Mouse (Mus musculus) intestine, embryonic 16.5 days (tissue): ENCODE data around the gene E030018B13Rik. TPM values are rescaled to one million over a fixed set of nuclear protein-coding genes. Genes with fewer than 3 reads are reported as not detected.

Experiments
- ATAC-seq: fragments of 200-750 bp; cut with Nextera tagmentation; 2 replicates; pipeline ENCODE4 v1.8.0; 2017; ENCODE audit warnings: moderate TSS enrichment, moderate library complexity
- H3K27ac ChIP-seq: fragments of 300-500 bp; sonication (generic); 2 replicates; pipeline ENCODE4 v1.5.1; 2014; ENCODE audit warnings: mild to moderate bottlenecking, low read length
- H3K27me3 ChIP-seq: fragments of 300-500 bp; sonication (generic); replicated peaks from 2 replicates; pipeline ENCODE4 v1.6.1; 2014; ENCODE audit warnings: low read length, control low read depth, mixed read lengths; ENCODE audit not compliant: control insufficient read depth, insufficient read depth
- H3K36me3 ChIP-seq: fragments of 300-500 bp; sonication (generic); 2 replicates; pipeline ENCODE4 v1.6.1; 2014; ENCODE audit warnings: low read length, control low read depth; ENCODE audit not compliant: control insufficient read depth, insufficient read depth
- H3K4me1 ChIP-seq: fragments of 300-500 bp; sonication (generic); 2 replicates; pipeline ENCODE4 v1.6.1; 2014; ENCODE audit warnings: low read length, control low read depth, mixed read lengths; ENCODE audit not compliant: control insufficient read depth, insufficient read depth
- H3K4me2 ChIP-seq: fragments of 300-500 bp; sonication (generic); 2 replicates; pipeline ENCODE4 v1.6.1; 2014; ENCODE audit warnings: low read depth, low read length, control low read depth
- H3K4me3 ChIP-seq: fragments of 300-500 bp; sonication (generic); 2 replicates; pipeline ENCODE4 v1.5.1; 2014; ENCODE audit warnings: mild to moderate bottlenecking, low read length
- H3K9ac ChIP-seq: fragments of 300-500 bp; sonication (generic); 2 replicates; pipeline ENCODE4 v1.6.1; 2014; ENCODE audit warnings: low read depth, low read length
- H3K9me3 ChIP-seq: fragments of 300-500 bp; sonication (generic); 2 replicates; pipeline ENCODE4 v1.6.1; 2016; ENCODE audit warnings: low read length, control low read depth; ENCODE audit not compliant: control insufficient read depth
- WGBS: fragments of 180-500 bp; shearing (Covaris S2); extraction: QIAGEN DNeasy Blood & Tissue Kit; methylation state at CpG from one replicate; pipeline ENCODE4 v1.1.7; 2014; 5-methylcytosine and 5-hydroxymethylcytosine counted together
- polyA plus RNA-seq: library from polyadenylated mRNA; unstranded; fragments of >200 nt; fragmentation: Nextera tagmentation; extraction: Ambion mirVana; gene quantifications from 2 replicates; pipeline ENCODE4 v1.2.1, GENCODE M21; 2015

E030018B13Rik gene
- polyA plus RNA-seq, 1 experiment from 2014 or later: not detected

DNA sequence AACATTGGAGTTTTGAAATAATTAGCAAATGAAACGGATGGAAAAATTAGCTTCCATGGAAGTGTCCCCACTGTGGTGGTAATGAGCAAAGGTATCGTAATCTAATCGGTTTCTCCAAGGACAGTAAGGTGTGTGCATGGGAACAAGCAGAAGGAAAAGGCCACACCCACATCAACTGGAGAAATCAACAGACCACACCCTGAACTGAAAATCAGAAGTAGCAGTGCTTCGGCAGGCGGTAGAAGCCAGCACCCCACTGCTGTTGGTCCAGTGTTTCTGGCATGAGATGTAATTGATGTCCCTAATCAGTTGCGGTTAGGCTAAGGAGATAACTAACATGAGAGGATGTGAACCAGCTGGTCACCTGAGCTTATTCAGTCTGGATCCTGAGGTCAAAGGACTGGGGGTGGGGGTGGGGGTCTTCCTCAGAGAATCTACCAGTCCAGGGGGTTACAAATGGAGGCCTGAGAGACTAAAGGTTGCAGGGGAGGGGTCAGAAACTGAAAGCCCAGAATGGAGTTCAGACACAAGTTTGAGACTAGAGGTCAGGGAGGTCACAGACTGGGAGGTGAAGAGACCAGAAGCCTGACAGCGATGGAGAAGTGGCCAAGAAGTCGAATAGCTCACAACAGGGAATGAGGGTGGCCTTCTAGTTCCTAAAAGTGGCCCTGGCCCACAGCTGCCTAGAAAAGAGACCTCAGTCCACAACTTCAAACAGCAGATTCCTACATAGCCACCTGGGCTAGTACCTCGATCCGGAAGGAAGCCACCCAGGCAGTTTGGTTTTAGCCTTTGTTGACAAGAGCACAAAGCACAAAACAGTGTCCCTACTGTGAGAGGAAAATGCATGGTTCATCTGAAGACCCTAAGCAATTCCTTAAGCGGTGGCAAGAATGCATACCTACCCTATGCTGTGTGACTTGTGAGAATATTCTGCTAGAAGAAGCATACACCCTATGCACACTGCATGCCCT lies 31.1 kb downstream of the E030018B13Rik start:
- H3K9ac ChIP-seq: no peak overlapping the region
- no peak overlapping the region for H3K27ac ChIP-seq
- no peaks in the 10 kb centered on the region for H3K36me3 ChIP-seq
- H3K9me3 ChIP-seq: no peaks in the 10 kb centered on the region
- WGBS: 53% methylated on average over 11 of the region's 11 CpGs
- H3K4me2 ChIP-seq: no peak overlapping the region
- H3K4me3 ChIP-seq: no peak overlapping the region
- no peaks in the 10 kb centered on the region for H3K4me1 ChIP-seq
- H3K27me3 ChIP-seq: no peaks in the 10 kb centered on the region
- peak; percentile 50; the same call in 1 of the 2 replicates for ATAC-seq

DNA sequence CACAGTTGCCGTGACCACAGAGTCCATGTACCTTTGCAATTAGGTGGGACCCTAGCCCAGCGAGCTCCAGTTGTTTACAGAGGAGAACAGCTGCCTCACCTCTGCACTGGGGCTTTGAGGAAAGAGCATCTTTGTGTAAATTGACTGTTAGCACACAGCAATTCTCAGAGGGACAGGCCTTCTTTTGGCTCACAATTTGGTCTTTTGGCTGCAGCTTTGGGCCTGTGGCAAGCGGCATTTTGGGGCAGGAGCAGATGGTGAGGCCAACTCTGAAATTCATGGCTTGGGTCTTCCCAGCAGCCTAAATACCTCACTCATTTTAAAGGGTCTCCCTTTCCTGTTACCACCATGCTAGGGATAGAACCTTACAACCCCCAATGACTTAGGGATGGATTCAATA lies 32.5 kb downstream of the E030018B13Rik start:
- Histone ChIP-seq H3K27ac (no peak overlapping the region), H3K4me3 (no peak overlapping the region), H3K4me1 (no peaks in the 10 kb centered on the region), H3K4me2 (no peak overlapping the region), H3K36me3 (no peaks in the 10 kb centered on the region), H3K9ac (no peak overlapping the region), H3K27me3 (no peaks in the 10 kb centered on the region), H3K9me3 (no peaks in the 10 kb centered on the region)
- no peak for ATAC-seq
- 55% methylated on average over 3 of the region's 3 CpGs for WGBS

DNA sequence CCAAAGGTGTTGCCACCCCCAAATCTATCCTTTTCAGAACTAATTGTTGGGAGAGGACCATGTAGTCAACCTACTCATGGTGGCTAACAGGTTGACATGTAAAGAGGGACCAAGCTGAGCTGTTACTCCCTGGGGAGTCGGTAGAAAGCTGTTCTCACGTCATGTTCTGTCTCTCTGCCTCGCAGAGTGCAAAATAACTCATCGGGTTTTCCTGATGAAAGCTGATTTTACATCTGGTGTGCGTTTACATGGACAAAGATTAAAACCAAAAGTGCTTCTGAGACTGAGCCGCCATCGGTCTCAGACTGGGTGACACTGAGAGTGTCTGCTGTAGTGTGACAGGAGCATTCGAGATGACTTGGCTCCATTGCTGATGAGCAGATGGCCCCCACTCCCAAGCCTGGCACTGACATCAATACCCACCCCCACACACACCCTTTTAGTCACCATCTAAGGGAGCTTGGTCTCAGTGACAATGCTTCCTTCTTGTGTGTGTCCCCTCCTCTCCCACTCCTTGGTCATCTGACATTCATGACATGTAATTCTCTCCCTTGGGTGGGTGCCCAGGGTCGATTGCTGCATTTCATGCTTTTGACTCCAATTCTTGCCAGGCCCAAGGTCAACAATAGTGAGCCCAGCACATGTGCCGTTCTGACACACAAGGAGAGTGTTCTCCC lies 34.4 kb downstream of the E030018B13Rik start:
- ATAC-seq: no peak
- Histone ChIP-seq H3K36me3 (no peaks in the 10 kb centered on the region), H3K4me3 (no peak overlapping the region), H3K4me2 (no peak overlapping the region), H3K27ac (no peak overlapping the region), H3K9me3 (no peaks in the 10 kb centered on the region), H3K4me1 (no peaks in the 10 kb centered on the region), H3K9ac (no peak overlapping the region), H3K27me3 (no peaks in the 10 kb centered on the region)
- 79% methylated on average over 10 of the region's 10 CpGs for WGBS

DNA sequence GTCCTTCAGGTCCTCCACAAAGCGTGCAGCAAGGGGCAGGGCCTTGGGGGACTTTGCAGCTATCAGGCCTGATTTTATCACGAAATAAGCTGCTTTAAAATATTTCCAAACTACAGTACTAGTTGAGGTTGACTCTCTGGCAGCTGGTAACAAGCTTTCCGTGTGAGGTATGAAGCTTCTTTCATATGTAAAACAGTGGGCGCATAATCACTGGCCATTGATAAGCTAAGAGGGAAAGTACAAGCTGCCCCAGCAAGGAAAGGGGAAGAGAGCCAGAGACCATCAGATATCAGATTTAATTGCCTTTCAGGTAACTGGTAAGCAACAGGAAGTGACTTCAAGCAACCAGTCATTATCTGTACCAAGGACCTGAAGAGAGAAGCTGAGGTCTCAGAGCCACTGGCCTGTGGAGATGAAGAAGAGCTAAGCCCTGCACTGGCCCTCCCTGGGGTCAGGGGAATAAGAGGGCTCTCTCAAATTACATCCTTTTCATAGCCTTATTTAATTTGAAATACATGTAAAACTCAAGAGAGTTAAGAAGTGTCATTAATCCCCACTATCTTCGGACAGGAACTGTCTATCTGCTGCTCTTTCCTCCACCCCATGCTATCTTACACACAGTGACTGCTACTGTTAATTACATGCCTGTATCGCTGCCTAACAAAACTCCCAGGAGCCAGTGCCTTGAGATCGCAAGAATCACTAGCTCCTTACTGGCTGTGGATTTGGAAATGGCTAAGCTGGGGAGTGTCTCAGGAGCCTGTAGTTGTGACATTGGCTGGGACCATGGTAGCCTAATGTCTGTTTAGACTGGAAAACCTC lies 35.6 kb downstream of the E030018B13Rik start:
- Histone ChIP-seq H3K27me3 (no peaks in the 10 kb centered on the region), H3K4me3 (no peak overlapping the region), H3K9me3 (no peaks in the 10 kb centered on the region), H3K4me2 (no peak overlapping the region), H3K9ac (no peak overlapping the region), H3K27ac (no peak overlapping the region), H3K36me3 (no peaks in the 10 kb centered on the region), H3K4me1 (no peaks in the 10 kb centered on the region)
- 65% methylated on average over 7 of the region's 7 CpGs for WGBS
- no peak for ATAC-seq

DNA sequence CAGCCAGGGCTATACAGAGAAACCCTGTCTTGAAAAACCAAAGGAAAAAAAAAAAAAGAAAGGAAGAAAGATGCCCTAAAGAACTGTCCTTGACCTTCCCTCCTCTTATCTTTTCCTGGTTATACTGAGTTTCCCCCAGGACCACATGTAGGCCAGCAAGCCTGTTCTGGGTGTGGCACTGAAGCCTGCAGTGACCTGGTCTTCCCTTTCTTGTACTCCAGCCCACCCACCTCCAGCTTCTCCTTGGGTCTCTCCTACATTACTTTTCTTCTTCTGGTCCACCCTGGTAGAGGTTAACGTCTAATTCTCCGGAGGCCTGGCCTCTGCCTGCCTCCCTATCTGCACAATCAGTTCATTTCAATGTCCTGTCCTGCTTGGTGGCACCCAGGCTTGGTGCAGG lies 38.8 kb downstream of the E030018B13Rik start:
- H3K4me3 ChIP-seq: no peak overlapping the region
- ATAC-seq: no peak
- WGBS: 75% methylated on average over 2 of the region's 2 CpGs
- H3K27ac ChIP-seq: no peak overlapping the region
- H3K4me2 ChIP-seq: no peak overlapping the region
- no peaks in the 10 kb centered on the region for H3K36me3 ChIP-seq
- H3K4me1 ChIP-seq: no peaks in the 10 kb centered on the region
- no peaks in the 10 kb centered on the region for H3K9me3 ChIP-seq
- H3K27me3 ChIP-seq: no peaks in the 10 kb centered on the region
- no peak overlapping the region for H3K9ac ChIP-seq

DNA sequence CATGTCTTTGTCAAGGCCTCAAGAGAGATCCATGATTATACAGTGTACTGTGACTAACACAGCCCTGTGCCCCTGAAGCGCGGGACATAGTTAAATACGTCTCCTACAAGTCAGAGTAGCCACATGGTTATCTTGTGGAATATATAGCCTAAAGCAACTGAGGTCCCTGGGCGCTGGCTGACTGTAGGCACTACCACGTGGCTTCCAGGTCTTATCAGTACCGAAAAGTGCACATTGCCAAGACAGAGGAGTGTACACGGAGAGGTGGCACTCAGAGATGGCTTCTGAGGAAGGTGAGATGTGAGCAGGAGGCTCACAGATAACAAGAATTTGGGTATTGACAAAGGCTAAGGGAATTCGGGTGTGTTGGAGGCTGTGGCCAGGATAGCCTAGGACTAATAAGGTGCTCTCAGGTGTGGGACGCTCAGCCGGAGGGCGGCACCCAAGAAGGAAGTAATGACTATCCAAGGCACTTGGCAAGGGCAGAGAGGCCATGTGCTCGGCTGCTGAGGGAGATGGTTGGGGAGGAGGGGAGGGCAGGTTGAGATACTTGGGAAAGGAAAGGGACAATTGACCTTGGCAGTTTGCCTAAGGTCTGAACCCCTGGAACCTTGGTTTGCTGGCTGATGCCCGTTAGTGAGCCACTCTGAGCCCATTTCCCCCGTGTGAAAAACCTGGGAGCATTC lies 39.6 kb downstream of the E030018B13Rik start:
- Histone ChIP-seq H3K27me3 (no peaks in the 10 kb centered on the region), H3K4me1 (no peaks in the 10 kb centered on the region), H3K9me3 (no peaks in the 10 kb centered on the region), H3K36me3 (no peaks in the 10 kb centered on the region), H3K4me3 (no peak overlapping the region), H3K27ac (no peak overlapping the region), H3K9ac (no peak overlapping the region), H3K4me2 (no peak overlapping the region)
- ATAC-seq: peak; percentile 64
- 76% methylated on average over 14 of the region's 14 CpGs for WGBS

DNA sequence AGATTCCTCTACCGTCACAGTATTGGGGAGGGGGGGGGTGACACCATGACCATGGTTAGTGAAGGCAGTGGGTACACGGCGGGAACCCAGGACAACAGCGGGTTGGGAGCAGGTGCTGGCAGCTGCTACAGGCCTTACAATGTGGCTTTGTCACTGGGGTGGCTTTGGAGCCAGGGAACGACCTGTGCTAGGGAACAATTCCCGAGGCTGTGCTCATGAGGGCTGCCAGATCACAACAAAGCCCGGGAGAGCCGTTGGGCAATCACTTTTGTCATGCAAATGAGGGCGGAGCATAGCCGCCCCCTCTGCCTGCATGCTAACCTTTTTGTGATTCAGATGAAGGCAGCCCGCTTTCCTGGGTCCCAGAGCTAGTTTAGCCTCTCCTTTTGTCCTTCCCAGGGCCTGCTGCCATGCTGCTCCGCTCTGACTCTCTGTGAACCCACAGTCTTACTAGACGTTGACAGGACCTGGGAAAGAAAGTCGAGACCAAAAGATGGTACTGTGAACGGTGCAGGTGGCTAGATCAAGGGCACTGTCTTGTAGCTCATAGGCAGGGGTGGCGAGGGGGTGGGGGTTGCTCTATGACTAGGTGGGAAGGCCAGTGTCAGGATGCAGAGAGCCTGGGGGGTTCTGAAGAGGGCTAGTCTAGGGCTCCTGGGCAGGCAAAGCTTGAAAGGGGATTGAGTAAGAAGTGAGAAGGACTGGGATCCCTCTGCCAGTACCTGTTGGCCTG lies 40.5 kb downstream of the E030018B13Rik start:
- ATAC-seq: no peak

DNA sequence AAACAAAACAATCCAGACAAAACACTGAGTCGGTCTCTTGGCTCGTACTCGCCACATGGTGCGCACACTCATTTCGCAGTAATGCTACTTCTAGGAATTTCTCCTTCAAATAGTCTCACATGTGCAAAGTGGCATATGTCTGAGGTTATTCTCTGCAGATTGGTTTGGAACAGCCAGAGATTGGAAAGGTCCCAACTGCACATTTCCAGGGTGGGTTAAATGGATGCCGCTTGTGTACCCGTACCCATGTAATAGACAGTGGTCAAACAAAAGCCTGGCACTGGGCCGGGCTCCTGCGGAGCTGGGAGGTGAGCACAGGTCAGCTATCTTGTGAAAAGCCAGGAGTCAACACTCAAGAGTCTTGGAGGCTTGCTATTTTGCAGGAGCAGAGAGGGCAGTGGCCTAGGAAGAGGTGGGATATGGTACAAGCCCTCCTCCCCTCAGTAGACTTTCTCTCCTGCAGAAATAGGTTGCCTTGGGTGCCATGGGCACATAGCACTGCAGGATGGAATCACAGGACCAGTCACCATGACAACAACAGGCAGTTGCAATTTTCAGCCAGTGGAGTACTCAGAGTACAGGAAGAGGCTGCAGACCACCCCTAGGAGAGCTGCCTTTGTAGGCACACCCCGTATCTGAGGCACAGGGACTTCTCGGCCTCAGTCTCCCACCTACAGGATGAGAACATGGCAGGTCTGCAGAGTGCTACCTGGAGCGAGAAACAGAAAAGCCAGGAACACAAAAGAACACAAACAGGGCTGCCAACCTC lies 41.4 kb downstream of the E030018B13Rik start:
- WGBS: 80% methylated on average over 12 of the region's 12 CpGs
- Histone ChIP-seq H3K9ac (no peak overlapping the region), H3K4me2 (no peak overlapping the region)

More for the DNA sequence above, 40.5 kb downstream of the E030018B13Rik start:
- Histone ChIP-seq H3K4me3 (no peak overlapping the region), H3K27me3 (no peaks in the 10 kb centered on the region), H3K27ac (no peak overlapping the region), H3K9ac (no peak overlapping the region), H3K36me3 (no peaks in the 10 kb centered on the region), H3K4me1 (no peaks in the 10 kb centered on the region), H3K9me3 (no peaks in the 10 kb centered on the region), H3K4me2 (no peak overlapping the region)
- 32% methylated on average over 16 of the region's 16 CpGs for WGBS

More for the DNA sequence above, 41.4 kb downstream of the E030018B13Rik start:
- ATAC-seq: no peak
- Histone ChIP-seq H3K4me3 (no peak overlapping the region), H3K27ac (no peak overlapping the region), H3K36me3 (no peaks in the 10 kb centered on the region), H3K9me3 (no peaks in the 10 kb centered on the region), H3K4me1 (no peaks in the 10 kb centered on the region), H3K27me3 (no peaks in the 10 kb centered on the region)
